Mouse (Mus musculus) cerebellum, adult 2 months (tissue): ENCODE results near the gene Prrc2b.

Source experiments
- CTCF ChIP-seq: fragments of 200-500 bp; IDR thresholded peaks from 2 replicates; pipeline ENCODE4 v1.5.1; 2011; ENCODE audit warnings: low read depth, mild to moderate bottlenecking, control low read depth, low read length, moderate library complexity, borderline replicate concordance; ENCODE audit not compliant: insufficient read depth
- POLR2A ChIP-seq: fragments of 200-500 bp; IDR thresholded peaks from 2 replicates; pipeline ENCODE4 v1.6.1; 2011; ENCODE audit warnings: low read length, control low read depth, borderline replicate concordance; ENCODE audit not compliant: insufficient read depth

- TF ChIP-seq POLR2A (no peak), CTCF (peak; percentile 70)
These were observed 131.8 kb downstream of the Prrc2b start for GRCm38 (mm10) chr2:32282727-32283126.
